Mouse (Mus musculus): ENCODE measurements around the gene Scn3a.

- TF ChIP-seq ETS1 (IDR thresholded peaks at IDR 0.05; ENCODE audit: low read depth, low read length) (no peak), EP300 (IDR thresholded peaks at IDR 0.05; ENCODE audit: low read depth in 1 of 2, low read length in 2 of 2) (no peak), TAL1 (IDR thresholded peaks at IDR 0.05; ENCODE audit: low read length) (no peak), POLR2A (IDR thresholded peaks at IDR 0.05; ENCODE audit: control insufficient read depth in 1 of 2, insufficient read depth in 1 of 2, low read depth in 1 of 2, low read length in 2 of 2, poor library complexity in 1 of 2) (no peak), USF1 (IDR thresholded peaks at IDR 0.05; ENCODE audit: low read depth, low read length) (no peak), E2F4 (IDR thresholded peaks at IDR 0.05; ENCODE audit: borderline replicate concordance, low read depth, low read length) (no peak)
These were observed 143.9 kb downstream of the Scn3a start for GRCm38 (mm10) chr2:65423501-65423900.
